Mouse (Mus musculus): ENCODE data around the gene Olfr1284. TPM values are rescaled to one million over a fixed set of nuclear protein-coding genes. Genes with fewer than 3 reads are reported as not detected.
"Not testable (repeated sequence)": the region's sequence is repeated elsewhere in the genome, so short reads cannot be mapped to it uniquely, and the experiment has no call there.

Olfr1284 gene
- total RNA-seq (2014; rRNA removed) (not detected in 2 replicates), polyA plus RNA-seq (2015; fragmentation: Nextera tagmentation; extraction: Ambion mirVana) (not detected in 2 replicates)

GRCm38 (mm10) chr2:111375222-111375621 is at the start of gene Olfr1284:
Olfr1284 (plus strand) TSS chr2:111375522.
- H3K4me1 ChIP-seq (ENCODE audit: insufficient read depth, low read length): no peaks in the 10 kb centered on the region
- H3K27me3 ChIP-seq (ENCODE audit: insufficient read depth, low read length): no peaks in the 10 kb centered on the region
- no peak for TF ChIP-seq CTCF (IDR thresholded peaks at IDR 0.05; ENCODE audit: low read depth)
- no peak within 1 kb of the TSS for H3K4me2 ChIP-seq (ENCODE audit: low read depth, low read length)
- no peak for ATAC-seq
- H3K9ac ChIP-seq (replicated peaks; ENCODE audit: low read length): no peak within 1 kb of the TSS
- no peaks in the 10 kb centered on the region for H3K9me3 ChIP-seq (ENCODE audit: low read length)
- DNase-seq (ENCODE audit: low spot score): no peak
- WGBS: 90% methylated on average over 1 of the region's 1 CpGs
- no peak within 1 kb of the TSS for H3K4me3 ChIP-seq (ENCODE audit: low read length)
- no peaks in the 10 kb centered on the region for H3K36me3 ChIP-seq (ENCODE audit: insufficient read depth, low read length)
- no peak within 1 kb of the TSS for H3K27ac ChIP-seq

GRCm38 (mm10) chr2:111326220-111326619 is 49.1 kb upstream of the Olfr1284 start, which contains the start of gene Olfr1281:
Olfr1281 (plus strand) TSS chr2:111326520.
- Histone ChIP-seq H3K9me3 (ENCODE audit: low read length) (no peaks in the 10 kb centered on the region), H3K4me2 (ENCODE audit: low read depth, low read length) (no peak within 1 kb of the TSS), H3K27me3 (ENCODE audit: insufficient read depth, low read length) (no peaks in the 10 kb centered on the region), H3K27ac (no peak within 1 kb of the TSS), H3K4me1 (ENCODE audit: insufficient read depth, low read length) (no peaks in the 10 kb centered on the region), H3K4me3 (ENCODE audit: low read length) (no peak within 1 kb of the TSS), H3K36me3 (ENCODE audit: insufficient read depth, low read length) (no peaks in the 10 kb centered on the region), H3K9ac (replicated peaks; ENCODE audit: low read length) (no peak within 1 kb of the TSS)
- WGBS: 78% methylated on average over 2 of the region's 2 CpGs
- DNase-seq (ENCODE audit: low spot score) (no peak), ATAC-seq (no peak)
- TF ChIP-seq CTCF (IDR thresholded peaks at IDR 0.05; ENCODE audit: low read depth): no peak

GRCm38 (mm10) chr2:111333721-111334120 is 41.6 kb upstream of the Olfr1284 start:
- not testable (repeated sequence) for H3K9ac ChIP-seq (replicated peaks; ENCODE audit: low read length); H3K4me1 ChIP-seq (ENCODE audit: insufficient read depth, low read length); H3K9me3 ChIP-seq (ENCODE audit: low read length); ATAC-seq; H3K27me3 ChIP-seq (ENCODE audit: insufficient read depth, low read length); H3K4me2 ChIP-seq (ENCODE audit: low read depth, low read length); H3K36me3 ChIP-seq (ENCODE audit: insufficient read depth, low read length); H3K27ac ChIP-seq; H3K4me3 ChIP-seq (ENCODE audit: low read length); DNase-seq (ENCODE audit: low spot score)
- 89% methylated on average over 5 of the region's 5 CpGs for WGBS

DNA sequence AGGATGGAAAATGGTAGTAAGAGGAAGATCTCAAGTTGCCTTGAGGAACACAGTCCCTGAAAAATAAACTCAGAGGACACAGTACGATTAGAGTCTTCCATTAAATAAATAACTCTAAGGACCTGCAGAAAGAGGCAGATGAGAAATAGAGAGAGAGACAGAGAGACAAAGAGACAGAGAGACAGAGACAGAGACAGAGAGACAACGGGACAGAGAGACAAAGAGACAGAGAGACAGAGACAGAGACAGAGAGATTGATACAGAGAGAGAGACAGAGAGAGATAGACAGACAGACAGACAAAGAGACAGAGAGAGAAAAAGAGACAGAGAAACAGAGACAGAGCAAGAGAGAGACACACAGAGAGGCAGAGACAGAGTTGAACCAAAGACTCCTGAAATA is 39.3 kb upstream of the Olfr1284 start, which contains the start of gene Olfr1282:
Gene Olfr1282, minus strand, starts transcription at position 101 of the 400 bp plus-strand sequence.
- WGBS: 70% methylated on average over 2 of the region's 2 CpGs
- no peaks in the 10 kb centered on the region for H3K27me3 ChIP-seq (ENCODE audit: insufficient read depth, low read length)
- ATAC-seq: no peak
- no peak for DNase-seq (ENCODE audit: low spot score)
- no peak for TF ChIP-seq CTCF (IDR thresholded peaks at IDR 0.05; ENCODE audit: low read depth)
- H3K36me3 ChIP-seq (ENCODE audit: insufficient read depth, low read length): no peaks in the 10 kb centered on the region
- no peak within 1 kb of the TSS for H3K27ac ChIP-seq
- H3K9ac ChIP-seq (replicated peaks; ENCODE audit: low read length): no peak within 1 kb of the TSS
- no peak within 1 kb of the TSS for H3K4me3 ChIP-seq (ENCODE audit: low read length)
- no peaks in the 10 kb centered on the region for H3K4me1 ChIP-seq (ENCODE audit: insufficient read depth, low read length)
- H3K9me3 ChIP-seq (ENCODE audit: low read length): no peaks in the 10 kb centered on the region
- no peak within 1 kb of the TSS for H3K4me2 ChIP-seq (ENCODE audit: low read depth, low read length)

DNA sequence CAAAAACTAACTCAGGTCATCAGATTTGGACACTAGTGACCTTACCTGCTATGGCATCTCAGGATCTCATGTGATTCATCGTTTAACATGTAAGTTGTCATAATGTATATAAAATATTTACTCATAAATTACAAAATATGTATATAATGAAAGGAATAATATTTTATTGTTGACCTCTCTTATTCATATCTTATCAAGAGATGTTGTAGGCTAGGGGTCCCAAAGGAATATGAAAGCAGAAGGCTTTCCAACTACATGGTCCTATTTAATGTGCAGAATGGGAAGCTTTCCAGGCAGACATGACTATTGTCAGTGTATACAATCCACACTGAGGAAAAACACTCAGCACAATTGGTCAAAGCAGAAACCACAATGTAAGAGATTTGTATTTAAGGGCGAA is 8.8 kb upstream of the Olfr1284 start, which contains the start of gene Olfr1283:
Gene Olfr1283, plus strand, starts transcription at position 301 of the 400 bp plus-strand sequence.
- no peaks in the 10 kb centered on the region for H3K9me3 ChIP-seq (ENCODE audit: low read length)
- DNase-seq (ENCODE audit: low spot score): no peak
- 73% methylated on average over 2 of the region's 2 CpGs for WGBS
- no peaks in the 10 kb centered on the region for H3K27me3 ChIP-seq (ENCODE audit: insufficient read depth, low read length)
- ATAC-seq: no peak
- no peaks in the 10 kb centered on the region for H3K36me3 ChIP-seq (ENCODE audit: insufficient read depth, low read length)
- no peaks in the 10 kb centered on the region for H3K4me1 ChIP-seq (ENCODE audit: insufficient read depth, low read length)
- H3K4me2 ChIP-seq (ENCODE audit: low read depth, low read length): no peak within 1 kb of the TSS
- no peak within 1 kb of the TSS for H3K4me3 ChIP-seq (ENCODE audit: low read length)
- TF ChIP-seq CTCF (IDR thresholded peaks at IDR 0.05; ENCODE audit: low read depth): no peak
- no peak within 1 kb of the TSS for H3K9ac ChIP-seq (replicated peaks; ENCODE audit: low read length)
- no peak within 1 kb of the TSS for H3K27ac ChIP-seq

- no peak for TF ChIP-seq CTCF (IDR thresholded peaks at IDR 0.05; ENCODE audit: low read depth)
Observed at GRCm38 (mm10) chr2:111422931-111423330, 47.6 kb downstream of the Olfr1284 start, which contains the start of gene Olfr1286. Olfr1286 (minus strand) TSS chr2:111423115.

More at GRCm38 (mm10) chr2:111422931-111423330, 47.6 kb downstream of the Olfr1284 start, which contains the start of gene Olfr1286:
- H3K36me3 ChIP-seq (ENCODE audit: insufficient read depth, low read length): no peaks in the 10 kb centered on the region
- no peaks in the 10 kb centered on the region for H3K27me3 ChIP-seq (ENCODE audit: insufficient read depth, low read length)
- WGBS: 37% methylated on average over 1 of the region's 1 CpGs
- no peaks in the 10 kb centered on the region for H3K9me3 ChIP-seq (ENCODE audit: low read length)
- DNase-seq (ENCODE audit: low spot score) (peak; percentile 57), ATAC-seq (no peak)
- H3K4me1 ChIP-seq (ENCODE audit: insufficient read depth, low read length): no peaks in the 10 kb centered on the region
- H3K4me3 ChIP-seq (ENCODE audit: low read length): no peak within 1 kb of the TSS
- no peak within 1 kb of the TSS for H3K4me2 ChIP-seq (ENCODE audit: low read depth, low read length)
- H3K27ac ChIP-seq: no peak within 1 kb of the TSS
- H3K9ac ChIP-seq (replicated peaks; ENCODE audit: low read length): no peak within 1 kb of the TSS

Other genes with a start within 250 kb of the Olfr1284 start
- gene Gm15130, start 222.6 kb upstream of the Olfr1284 start, total RNA-seq (2014; rRNA removed): not detected in 2 replicates
- not detected in 2 replicates for gene Gm15130, start 222.6 kb upstream of the Olfr1284 start, polyA plus RNA-seq (2015; fragmentation: Nextera tagmentation; extraction: Ambion mirVana)
- gene 4930430A15Rik, start 145.9 kb upstream of the Olfr1284 start, total RNA-seq (2014; rRNA removed): not detected in 2 replicates
- not detected in 2 replicates for gene 4930430A15Rik, start 145.9 kb upstream of the Olfr1284 start, polyA plus RNA-seq (2015; fragmentation: Nextera tagmentation; extraction: Ambion mirVana)
- gene Olfr1275, start 140.2 kb upstream of the Olfr1284 start, total RNA-seq (2014; rRNA removed): not detected in 2 replicates
- gene Olfr1275, start 140.2 kb upstream of the Olfr1284 start, polyA plus RNA-seq (2015; fragmentation: Nextera tagmentation; extraction: Ambion mirVana): not detected in 2 replicates
- not detected in 2 replicates for gene Olfr1276, start 121.0 kb upstream of the Olfr1284 start, total RNA-seq (2014; rRNA removed)
- gene Olfr1276, start 121.0 kb upstream of the Olfr1284 start, polyA plus RNA-seq (2015; fragmentation: Nextera tagmentation; extraction: Ambion mirVana): not detected in 2 replicates
- not detected in 2 replicates for gene Olfr1277, start 101.4 kb upstream of the Olfr1284 start, total RNA-seq (2014; rRNA removed)
- gene Olfr1277, start 101.4 kb upstream of the Olfr1284 start, polyA plus RNA-seq (2015; fragmentation: Nextera tagmentation; extraction: Ambion mirVana): not detected in 2 replicates
- not detected in 2 replicates for gene Olfr1278, start 85.4 kb upstream of the Olfr1284 start, total RNA-seq (2014; rRNA removed)
- not detected in 2 replicates for gene Olfr1278, start 85.4 kb upstream of the Olfr1284 start, polyA plus RNA-seq (2015; fragmentation: Nextera tagmentation; extraction: Ambion mirVana)
- not detected in 2 replicates for gene Olfr1279, start 74.9 kb upstream of the Olfr1284 start, total RNA-seq (2014; rRNA removed)
- not detected in 2 replicates for gene Olfr1279, start 74.9 kb upstream of the Olfr1284 start, polyA plus RNA-seq (2015; fragmentation: Nextera tagmentation; extraction: Ambion mirVana)
- gene Olfr1280, start 61.5 kb upstream of the Olfr1284 start, total RNA-seq (2014; rRNA removed): not detected in 2 replicates
- not detected in 2 replicates for gene Olfr1280, start 61.5 kb upstream of the Olfr1284 start, polyA plus RNA-seq (2015; fragmentation: Nextera tagmentation; extraction: Ambion mirVana)
- not detected in 2 replicates for gene Olfr1281, start 49.0 kb upstream of the Olfr1284 start, total RNA-seq (2014; rRNA removed)
- gene Olfr1281, start 49.0 kb upstream of the Olfr1284 start, polyA plus RNA-seq (2015; fragmentation: Nextera tagmentation; extraction: Ambion mirVana): not detected in 2 replicates
- not detected in 2 replicates for gene Olfr1282, start 39.4 kb upstream of the Olfr1284 start, total RNA-seq (2014; rRNA removed)
- not detected in 2 replicates for gene Olfr1282, start 39.4 kb upstream of the Olfr1284 start, polyA plus RNA-seq (2015; fragmentation: Nextera tagmentation; extraction: Ambion mirVana)
- gene Olfr1283, start 8.7 kb upstream of the Olfr1284 start, total RNA-seq (2014; rRNA removed): not detected in 2 replicates
- not detected in 2 replicates for gene Olfr1283, start 8.7 kb upstream of the Olfr1284 start, polyA plus RNA-seq (2015; fragmentation: Nextera tagmentation; extraction: Ambion mirVana)
- gene Olfr1286, start 47.6 kb downstream of the Olfr1284 start, total RNA-seq (2014; rRNA removed): not detected in 2 replicates
- gene Olfr1286, start 47.6 kb downstream of the Olfr1284 start, polyA plus RNA-seq (2015; fragmentation: Nextera tagmentation; extraction: Ambion mirVana): not detected in 2 replicates
- gene Olfr1287, start 73.6 kb downstream of the Olfr1284 start, total RNA-seq (2014; rRNA removed): not detected in 2 replicates
- not detected in 2 replicates for gene Olfr1287, start 73.6 kb downstream of the Olfr1284 start, polyA plus RNA-seq (2015; fragmentation: Nextera tagmentation; extraction: Ambion mirVana)
- not detected in 2 replicates for gene Olfr1288, start 98.6 kb downstream of the Olfr1284 start, total RNA-seq (2014; rRNA removed)
- gene Olfr1288, start 98.6 kb downstream of the Olfr1284 start, polyA plus RNA-seq (2015; fragmentation: Nextera tagmentation; extraction: Ambion mirVana): not detected in 2 replicates
- not detected in 2 replicates for gene Olfr1289, start 105.3 kb downstream of the Olfr1284 start, total RNA-seq (2014; rRNA removed)
- gene Olfr1289, start 105.3 kb downstream of the Olfr1284 start, polyA plus RNA-seq (2015; fragmentation: Nextera tagmentation; extraction: Ambion mirVana): not detected in 2 replicates
- gene Olfr1290, start 118.3 kb downstream of the Olfr1284 start, total RNA-seq (2014; rRNA removed): not detected in 2 replicates
- gene Olfr1290, start 118.3 kb downstream of the Olfr1284 start, polyA plus RNA-seq (2015; fragmentation: Nextera tagmentation; extraction: Ambion mirVana): not detected in 2 replicates
- gene Olfr1291-ps1, start 121.7 kb downstream of the Olfr1284 start, total RNA-seq (2014; rRNA removed): not detected in 2 replicates
- not detected in 2 replicates for gene Olfr1291-ps1, start 121.7 kb downstream of the Olfr1284 start, polyA plus RNA-seq (2015; fragmentation: Nextera tagmentation; extraction: Ambion mirVana)
- not detected in 2 replicates for gene Olfr1293-ps, start 149.7 kb downstream of the Olfr1284 start, total RNA-seq (2014; rRNA removed)
- gene Olfr1293-ps, start 149.7 kb downstream of the Olfr1284 start, polyA plus RNA-seq (2015; fragmentation: Nextera tagmentation; extraction: Ambion mirVana): not detected in 2 replicates
- not detected in 2 replicates for gene Olfr1294, start 164.8 kb downstream of the Olfr1284 start, total RNA-seq (2014; rRNA removed)
- gene Olfr1294, start 164.8 kb downstream of the Olfr1284 start, polyA plus RNA-seq (2015; fragmentation: Nextera tagmentation; extraction: Ambion mirVana): not detected in 2 replicates
- gene Olfr1295, start 194.2 kb downstream of the Olfr1284 start, total RNA-seq (2014; rRNA removed): not detected in 2 replicates
- gene Olfr1295, start 194.2 kb downstream of the Olfr1284 start, polyA plus RNA-seq (2015; fragmentation: Nextera tagmentation; extraction: Ambion mirVana): not detected in 2 replicates

All from hindbrain, postnatal 0 days (tissue).